In the genomic region with DNA sequence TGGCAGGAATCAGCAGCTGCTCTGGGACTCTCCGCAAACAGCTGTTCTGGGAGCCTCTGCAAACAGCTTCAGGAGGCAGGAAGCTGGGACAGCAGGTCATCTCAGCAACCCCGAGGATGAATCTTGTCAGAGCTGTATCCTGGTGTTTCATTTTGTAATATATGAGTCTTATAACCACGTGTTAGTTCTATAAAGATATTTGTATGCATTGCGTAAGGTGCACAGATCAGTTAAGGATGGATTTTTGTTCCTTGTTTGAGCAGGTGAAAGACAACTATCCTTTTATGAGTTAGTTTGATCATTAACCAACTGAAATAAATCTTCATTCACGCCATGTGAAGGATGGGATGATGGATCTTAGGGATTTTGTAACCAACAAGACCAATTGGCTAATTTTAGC, we compare ENCODE assay signal across 24 mouse cellular contexts. TPM values are rescaled to one million over a fixed set of nuclear protein-coding genes. Genes with fewer than 3 reads are reported as not detected.
"Had no signal": no experiment of that assay in that cellular context is flagged by ENCODE, and none has a peak within 500 bp of the region (broad histone marks: within the 10 kb centered on the region; RNA-seq: fewer than 3 reads in every experiment).

No protein-coding gene starts in this region.

- H3K27me3 ChIP-seq: megakaryocyte, embryonic 14.5 days; midbrain, embryonic 12.5 days; neural tube, embryonic 13.5 days; neural tube, embryonic 15.5 days; stomach, embryonic 15.5 days had no signal

- H3K36me3 ChIP-seq: midbrain, embryonic 12.5 days; neural tube, embryonic 13.5 days; neural tube, embryonic 15.5 days; stomach, embryonic 15.5 days had no signal

- DNase-seq: lung, adult 18-20 months; lung, embryonic 14.5 days; lung, postnatal 10 days; lung, postnatal 36 days; midbrain, embryonic 14.5 days; retina, postnatal 1 day; right cerebral cortex, adult 18-20 months; right cerebral cortex, postnatal 25 days; right cerebral cortex, postnatal 4 days; thymus, adult 2 months; thymus, postnatal 25 days; thymus, postnatal 4 days had no signal

- H3K27ac ChIP-seq: macrophage; midbrain, embryonic 12.5 days; neural tube, embryonic 13.5 days; neural tube, embryonic 15.5 days; stomach, embryonic 15.5 days; stomach, postnatal 0 days had no signal

- H3K4me3 ChIP-seq: megakaryocyte, embryonic 14.5 days; midbrain, embryonic 12.5 days; neural tube, embryonic 13.5 days; neural tube, embryonic 15.5 days; stomach, embryonic 15.5 days had no signal

- H3K9me3 ChIP-seq: midbrain, embryonic 12.5 days; neural tube, embryonic 13.5 days; neural tube, embryonic 15.5 days; stomach, embryonic 15.5 days had no signal

- H3K9ac ChIP-seq: lung, embryonic 14.5 days; midbrain, embryonic 12.5 days; neural tube, embryonic 13.5 days; neural tube, embryonic 15.5 days; stomach, embryonic 15.5 days had no signal

- H3K4me2 ChIP-seq: lung, embryonic 14.5 days; midbrain, embryonic 12.5 days; neural tube, embryonic 13.5 days; neural tube, embryonic 15.5 days; stomach, embryonic 15.5 days had no signal

- H3K4me1 ChIP-seq: midbrain, embryonic 12.5 days; neural tube, embryonic 13.5 days; neural tube, embryonic 15.5 days; stomach, embryonic 15.5 days had no signal

RNA-seq across cellular contexts. Expression of a gene that starts 17.5 kb away (rescaled TPM):
- total RNA-seq: megakaryocyte progenitor cell, adult 5-6 weeks; monocyte, adult 5-6 weeks had no signal
- polyA plus RNA-seq: macrophage had no signal

RNA-seq across cellular contexts. Expression of a gene that starts 39.6 kb away (rescaled TPM):
- total RNA-seq: midbrain, postnatal 0 days had no signal
- polyA plus RNA-seq: midbrain, embryonic 12.5 days; neural tube, embryonic 11.5 days; testis, adult 2 months had no signal
